8 mouse cellular contexts compared by ENCODE assay signal in genomic region chr19:30029894-30030635, GRCm38 (mm10). TPM values are rescaled to one million over a fixed set of nuclear protein-coding genes. Genes with fewer than 3 reads are reported as not detected.
DNase-seq lines count a peak whose midpoint lies in the region; ATAC-seq and TF ChIP-seq lines count a peak whose summit lies in the region.

Gene Uhrf2, plus strand, starts transcription at chr19:30030513.

- TF ChIP-seq EP300 in heart, postnatal 0 days (IDR thresholded peaks at IDR 0.05; ENCODE audit: low read depth): peak; percentile 99

- H3K9me3 ChIP-seq in E14TG2a.4 (ENCODE audit: low read length): no peaks in the 10 kb centered on the region
- H3K9me3 ChIP-seq in forebrain, embryonic 12.5 days: no peaks in the 10 kb centered on the region
- H3K9me3 ChIP-seq in heart, postnatal 0 days (replicated peaks; ENCODE audit: control insufficient read depth, low read length): no peaks in the 10 kb centered on the region
- no peaks in the 10 kb centered on the region for H3K9me3 ChIP-seq in liver, embryonic 16.5 days (replicated peaks; ENCODE audit: control insufficient read depth, low read length)
- no peaks in the 10 kb centered on the region for H3K9me3 ChIP-seq in neural tube, embryonic 13.5 days

- H3K27ac ChIP-seq in forebrain, embryonic 12.5 days: peak within 1 kb of the TSS; percentile 96
- peak within 1 kb of the TSS; percentile 94 for H3K27ac ChIP-seq in heart, postnatal 0 days (ENCODE audit: low read depth)
- peak within 1 kb of the TSS; percentile 94 for H3K27ac ChIP-seq in liver, embryonic 16.5 days (ENCODE audit: low read length)
- peak within 1 kb of the TSS; percentile 96 for H3K27ac ChIP-seq in neural tube, embryonic 13.5 days (replicated peaks)
- H3K27ac ChIP-seq in testis, adult 2 months (ENCODE audit: control insufficient read depth, insufficient read depth, low read depth, low read length): peak within 1 kb of the TSS; percentile 90

- no peak for TF ChIP-seq CTCF in E14TG2a.4 (conservative IDR thresholded peaks at IDR 0.05; ENCODE audit: low read length)
- TF ChIP-seq CTCF in heart, postnatal 0 days (IDR thresholded peaks at IDR 0.05; ENCODE audit: low read depth): no peak
- TF ChIP-seq CTCF in testis, adult 2 months (IDR thresholded peaks at IDR 0.05; ENCODE audit: control insufficient read depth, insufficient read depth, insufficient replicate concordance, low read depth, low read length): no peak

- peak within 1 kb of the TSS; percentile 93 for H3K4me3 ChIP-seq in E14TG2a.4 (replicated peaks; ENCODE audit: low read length)
- peak within 1 kb of the TSS; percentile 99 for H3K4me3 ChIP-seq in forebrain, embryonic 12.5 days (replicated peaks)
- H3K4me3 ChIP-seq in heart, postnatal 0 days (ENCODE audit: low read depth, low read length): peak within 1 kb of the TSS; percentile 92
- H3K4me3 ChIP-seq in liver, embryonic 16.5 days (ENCODE audit: low read depth, low read length): peak within 1 kb of the TSS; percentile 98
- H3K4me3 ChIP-seq in neural tube, embryonic 13.5 days: peak within 1 kb of the TSS; percentile 100
- peak within 1 kb of the TSS; percentile 95 for H3K4me3 ChIP-seq in testis, adult 2 months (ENCODE audit: control insufficient read depth, low read depth, low read length)

- peak; percentile 91 for TF ChIP-seq POLR2A in testis, adult 2 months (IDR thresholded peaks at IDR 0.05; ENCODE audit: control insufficient read depth, low read depth, low read length)

- H3K4me1 ChIP-seq in E14TG2a.4 (replicated peaks; ENCODE audit: low read depth, low read length): peaks cover 46% of the 10 kb centered on the region
- peaks cover 38% of the 10 kb centered on the region for H3K4me1 ChIP-seq in forebrain, embryonic 12.5 days
- H3K4me1 ChIP-seq in heart, postnatal 0 days (ENCODE audit: control insufficient read depth, insufficient read depth): peaks cover 16% of the 10 kb centered on the region
- peaks cover 24% of the 10 kb centered on the region for H3K4me1 ChIP-seq in liver, embryonic 16.5 days (ENCODE audit: control insufficient read depth, low read depth, low read length)
- H3K4me1 ChIP-seq in neural tube, embryonic 13.5 days (replicated peaks): peaks cover 43% of the 10 kb centered on the region
- H3K4me1 ChIP-seq in testis, adult 2 months (ENCODE audit: control insufficient read depth, insufficient read depth, low read length): peaks cover 6% of the 10 kb centered on the region

- peak; percentile 97 for ATAC-seq in forebrain, embryonic 12.5 days (ENCODE audit: low FRiP score)
- peak; percentile 98 for ATAC-seq in heart, postnatal 0 days (ENCODE audit: insufficient read depth, low read depth)
- peak; percentile 95 for ATAC-seq in liver, embryonic 16.5 days (ENCODE audit: low read depth)
- peak; percentile 98 for ATAC-seq in neural tube, embryonic 13.5 days (ENCODE audit: low read depth)

- peak within 1 kb of the TSS; percentile 100 for H3K9ac ChIP-seq in forebrain, embryonic 12.5 days
- peak within 1 kb of the TSS; percentile 98 for H3K9ac ChIP-seq in heart, postnatal 0 days (replicated peaks; ENCODE audit: low read depth, low read length)
- H3K9ac ChIP-seq in liver, embryonic 16.5 days (ENCODE audit: low read depth, low read length): peak within 1 kb of the TSS; percentile 99
- H3K9ac ChIP-seq in neural tube, embryonic 13.5 days: peak within 1 kb of the TSS; percentile 100

- H3K4me2 ChIP-seq in forebrain, embryonic 12.5 days: peak within 1 kb of the TSS; percentile 71
- H3K4me2 ChIP-seq in heart, postnatal 0 days (ENCODE audit: low read depth, low read length): peak within 1 kb of the TSS; percentile 72
- peak within 1 kb of the TSS; percentile 93 for H3K4me2 ChIP-seq in liver, embryonic 16.5 days (ENCODE audit: low read depth, low read length)
- peak within 1 kb of the TSS; percentile 84 for H3K4me2 ChIP-seq in neural tube, embryonic 13.5 days

- WGBS in forebrain, embryonic 12.5 days: 3% methylated on average over 60 of the region's 74 CpGs
- WGBS in heart, postnatal 0 days: 3% methylated on average over 68 of the region's 74 CpGs
- WGBS in liver, embryonic 16.5 days (ENCODE audit: insufficient replicate concordance): 4% methylated on average over 73 of the region's 74 CpGs
- WGBS in neural tube, embryonic 13.5 days: 1% methylated on average over 74 of the region's 74 CpGs

- H3K27me3 ChIP-seq in E14TG2a.4 (ENCODE audit: insufficient read depth, low read length): peaks cover 59% of the 10 kb centered on the region
- H3K27me3 ChIP-seq in forebrain, embryonic 12.5 days: no peaks in the 10 kb centered on the region
- H3K27me3 ChIP-seq in heart, postnatal 0 days (ENCODE audit: control insufficient read depth, insufficient read depth, low read length): no peaks in the 10 kb centered on the region
- H3K27me3 ChIP-seq in liver, embryonic 16.5 days (ENCODE audit: control insufficient read depth, insufficient read depth, low read depth, low read length): no peaks in the 10 kb centered on the region
- H3K27me3 ChIP-seq in neural tube, embryonic 13.5 days: no peaks in the 10 kb centered on the region
- no peaks in the 10 kb centered on the region for H3K27me3 ChIP-seq in testis, adult 2 months (ENCODE audit: control insufficient read depth, insufficient read depth, low read length)

- DNase-seq in c-Kit-positive CD71-positive TER-119-positive erythroid progenitor cells, embryonic 14.5 days (ENCODE audit: low spot score): peak; percentile 94
- DNase-seq in heart, postnatal 0 days (ENCODE audit: low spot score): peak; percentile 96
- peak; percentile 98 to 99 for DNase-seq in kidney, postnatal 4 days

- peaks cover 6% of the 10 kb centered on the region for H3K36me3 ChIP-seq in E14TG2a.4 (ENCODE audit: insufficient read depth, low read length)
- no peaks in the 10 kb centered on the region for H3K36me3 ChIP-seq in forebrain, embryonic 12.5 days (replicated peaks)
- no peaks in the 10 kb centered on the region for H3K36me3 ChIP-seq in heart, postnatal 0 days (replicated peaks; ENCODE audit: control insufficient read depth, insufficient read depth, low read length)
- H3K36me3 ChIP-seq in liver, embryonic 16.5 days (ENCODE audit: control insufficient read depth, insufficient read depth): no peaks in the 10 kb centered on the region
- H3K36me3 ChIP-seq in neural tube, embryonic 13.5 days: no peaks in the 10 kb centered on the region
- no peaks in the 10 kb centered on the region for H3K36me3 ChIP-seq in testis, adult 2 months (ENCODE audit: control insufficient read depth, insufficient read depth, low read length)

RNA-seq across cellular contexts. Expression of gene Uhrf2, which starts in this region (rescaled TPM):
- polyA plus RNA-seq in forebrain, embryonic 12.5 days (2016; fragmentation: Nextera tagmentation; extraction: Ambion mirVana): 88.3 and 94.6 TPM in 2 replicates
- total RNA-seq in heart, postnatal 0 days (2014; rRNA removed; ENCODE audit: low replicate concordance): 35.4 and 68.6 TPM in 2 replicates
- polyA plus RNA-seq in heart, postnatal 0 days (2015; fragmentation: Nextera tagmentation; extraction: Ambion mirVana): 19.6 and 24.5 TPM in 2 replicates
- 30.7 and 32.0 TPM in 2 replicates for polyA plus RNA-seq in liver, embryonic 16.5 days (2015; fragmentation: Nextera tagmentation; extraction: Ambion mirVana)
- polyA plus RNA-seq in neural tube, embryonic 13.5 days (2015; fragmentation: Nextera tagmentation; extraction: Ambion mirVana): 57.3 and 59.8 TPM in 2 replicates
- polyA plus RNA-seq in testis, adult 2 months (2012; rRNA removed): 13.5 and 14.0 TPM in 2 replicates

Comparison
In these comparisons a context has a peak if more than half of its experiments do, and no peak if none do; other contexts are left out.
1. Peak in every context shown above with its lines: DNase-seq, ATAC-seq, H3K4me3 ChIP-seq and H3K27ac ChIP-seq.